Mouse (Mus musculus) heart, postnatal 0 days (tissue): Measurements from ENCODE around the gene Lmbr1.

Experiments used
- CTCF ChIP-seq: IDR thresholded peaks from 2 replicates; pipeline ENCODE4 v1.5.1; 2016; ENCODE audit warnings: antibody characterized with exemption, control low read depth, low read depth
- EP300 ChIP-seq: IDR thresholded peaks from 2 replicates; pipeline ENCODE4 v1.6.1; 2016; ENCODE audit warnings: antibody characterized with exemption, low read depth

- TF ChIP-seq CTCF (no peak), EP300 (no peak)
Observed at GRCm38 (mm10) chr5:29377590-29378297, 446 bp downstream of the Lmbr1 start.
